Mouse (Mus musculus): Measurements from ENCODE around the gene Gm28891. TPM values are rescaled to one million over a fixed set of nuclear protein-coding genes. Genes with fewer than 3 reads are reported as not detected.
"Not testable (repeated sequence)": the region's sequence is repeated elsewhere in the genome, so short reads cannot be mapped to it uniquely, and the experiment has no call there.

The Gm28891 gene
- not detected in 2 replicates for polyA plus RNA-seq (2016; fragmentation: Nextera tagmentation; extraction: Ambion mirVana)

- H3K27ac ChIP-seq; H3K9me3 ChIP-seq; H3K4me3 ChIP-seq; H3K4me1 ChIP-seq; H3K9ac ChIP-seq; H3K27me3 ChIP-seq; H3K4me2 ChIP-seq (replicated peaks); ATAC-seq (ENCODE audit: insufficient number of reproducible peaks, insufficient read depth, low FRiP score, low TSS enrichment); H3K36me3 ChIP-seq: not testable (repeated sequence)
- WGBS = 93% methylated on average over 2 of the region's 8 CpGs
These were observed at the start of gene Gm28891 for GRCm38 (mm10) chrY:60240902-60241301. Gm28891 (plus strand) TSS chrY:60241202.

Data from embryonic facial prominence, embryonic 12.5 days (tissue).